Mouse (Mus musculus) 3134 (cell line): ENCODE measurements around the gene Wdr76.
"Not testable (repeated sequence)": the region's sequence is repeated elsewhere in the genome, so short reads cannot be mapped to it uniquely, and the experiment has no call there.

Source experiments
- DNase-seq: peaks from one replicate; pipeline ENCODE4 v3.0.0-alpha.2; 2011; ENCODE audit warnings: low spot score; ENCODE audit not compliant: insufficient read length; ENCODE audit errors: extremely low read depth

Gene Wdr76

DNA sequence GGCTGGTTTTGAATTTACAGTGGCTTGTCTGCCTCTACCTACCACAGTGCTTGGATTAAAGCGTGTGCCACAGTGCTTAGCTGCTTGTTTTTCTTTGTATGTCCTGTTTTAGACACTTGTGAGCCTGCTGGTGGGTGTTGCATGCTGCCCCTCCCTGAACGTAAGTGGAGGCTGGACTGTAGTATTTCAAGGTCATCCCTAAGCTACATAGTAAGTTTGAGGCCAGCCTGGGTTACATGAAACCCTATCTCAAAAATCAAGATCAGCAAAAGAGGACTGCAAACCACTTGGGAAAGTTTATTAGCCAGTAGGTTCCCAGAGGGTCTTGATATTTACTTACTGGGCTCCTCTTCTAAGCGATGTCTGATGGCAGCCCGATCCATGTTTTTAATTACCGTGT, 11.6 kb downstream of the Wdr76 start:
- no peak for DNase-seq

DNA sequence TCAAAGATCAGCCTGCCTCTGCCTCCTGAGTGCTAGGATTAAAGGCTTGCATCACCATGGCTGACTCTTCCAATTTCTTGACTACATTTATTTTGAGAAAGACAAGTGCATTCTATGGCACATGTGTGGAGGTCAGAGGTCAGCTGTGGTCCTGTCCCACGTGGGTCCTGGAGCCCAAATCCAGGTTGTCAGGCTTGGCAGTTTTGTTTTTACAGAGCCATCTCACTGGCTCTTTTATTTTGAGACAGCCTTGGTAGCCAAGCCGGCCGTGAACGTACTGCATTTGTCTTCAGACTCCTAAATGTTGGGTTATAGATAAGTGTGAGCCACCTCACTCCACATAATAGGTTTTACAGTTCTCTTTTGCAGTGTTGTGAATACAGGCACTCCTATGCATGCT, 12.2 kb downstream of the Wdr76 start:
- not testable (repeated sequence) for DNase-seq

DNA sequence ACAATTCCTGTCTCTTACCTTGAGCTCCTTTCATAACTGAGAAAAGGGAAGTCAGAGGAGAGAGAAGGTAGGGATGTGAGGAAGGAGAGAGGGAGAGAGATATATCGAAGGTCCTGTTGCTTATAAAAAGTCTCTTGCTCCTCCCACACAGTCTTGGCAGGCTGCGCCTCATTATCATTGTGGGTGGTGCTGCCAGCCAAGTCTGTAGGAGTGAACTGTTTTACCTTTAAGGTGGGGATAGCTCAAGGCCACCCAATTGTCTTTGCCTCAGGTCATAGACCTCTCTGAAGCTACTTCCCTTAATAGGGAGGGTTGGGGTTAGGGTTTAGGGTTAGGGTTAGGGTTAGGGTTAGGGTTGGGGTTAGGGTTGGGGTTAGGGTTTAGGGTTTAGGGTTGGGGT, 15.5 kb downstream of the Wdr76 start:
- no peak for DNase-seq

DNA sequence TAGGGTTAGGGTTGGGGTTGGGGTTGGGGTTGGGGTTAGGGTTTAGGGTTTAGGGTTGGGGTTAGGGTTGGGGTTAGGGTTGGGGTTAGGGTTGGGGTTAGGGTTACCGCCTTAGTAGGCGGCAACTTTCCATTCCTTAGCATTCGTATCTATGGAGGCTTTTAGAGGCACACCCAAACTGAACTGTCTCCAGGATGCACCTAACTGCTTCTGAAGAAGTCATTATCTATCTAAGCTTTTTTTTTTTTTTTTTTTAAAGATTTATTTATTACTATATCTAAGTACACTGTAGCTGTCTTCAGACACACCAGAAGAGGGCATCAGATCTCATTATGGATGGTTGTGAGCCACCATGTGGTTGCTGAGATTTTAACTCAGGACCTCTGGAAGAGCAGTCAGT, 16.3 kb downstream of the Wdr76 start:
- DNase-seq, result not testable (repeated sequence)

DNA sequence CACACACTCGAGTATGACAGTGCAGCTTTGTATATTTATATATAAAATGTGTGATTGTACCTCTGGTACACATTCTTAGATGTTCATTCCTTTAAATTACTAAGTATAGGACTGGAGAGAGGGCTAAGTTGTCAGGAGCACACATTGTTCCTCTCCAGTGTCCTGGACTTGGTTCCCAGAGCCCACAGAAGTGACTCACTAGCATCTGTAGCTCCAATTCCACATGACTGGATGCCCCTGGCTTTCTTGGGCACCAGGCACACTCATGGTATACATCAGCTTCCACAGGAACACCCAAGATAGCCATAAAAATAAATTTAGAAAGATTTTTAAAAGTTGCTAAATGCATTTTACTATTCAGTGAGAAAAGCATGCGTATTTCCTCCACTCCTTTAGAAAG, 18.5 kb downstream of the Wdr76 start:
- DNase-seq, result no peak

DNA sequence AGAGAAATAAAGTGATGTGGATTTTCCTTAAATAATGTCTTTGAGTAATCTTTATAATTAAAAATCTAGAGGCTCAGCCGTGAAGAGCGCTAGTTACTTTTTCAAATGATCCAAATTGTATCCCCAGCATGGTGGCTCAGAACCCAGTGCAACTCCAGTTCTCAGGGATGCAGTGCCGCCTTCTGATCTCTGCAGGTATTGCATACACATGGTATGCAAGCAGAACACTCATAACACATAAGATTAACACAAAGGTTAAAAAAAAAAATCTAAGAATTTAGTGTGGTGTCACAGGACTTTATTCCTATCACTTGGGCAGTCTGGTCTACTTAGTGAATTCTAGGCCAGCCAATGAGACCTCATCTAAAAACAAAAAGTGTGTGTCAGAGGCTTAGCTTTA, 38.3 kb downstream of the Wdr76 start:
- no peak for DNase-seq

DNA sequence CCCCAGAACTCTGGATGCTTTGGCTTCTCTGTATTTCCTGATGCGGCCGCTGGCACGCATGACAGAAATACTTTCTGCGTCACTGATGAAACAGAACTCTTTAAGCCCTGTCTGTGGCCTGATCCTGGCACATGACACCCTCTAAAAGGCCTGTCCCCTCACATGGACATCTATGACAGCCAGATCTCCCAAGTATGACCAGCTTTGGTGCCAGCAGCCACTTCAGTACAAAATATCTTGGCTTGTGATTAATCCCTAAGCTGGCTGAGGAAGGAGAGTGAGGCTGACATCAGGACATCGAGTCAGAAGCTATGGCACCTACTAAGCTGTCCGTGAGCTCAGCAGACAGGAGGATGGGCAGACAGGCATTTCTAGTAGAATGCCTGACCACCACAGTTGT, 43.1 kb downstream of the Wdr76 start:
- DNase-seq, result no peak

DNA sequence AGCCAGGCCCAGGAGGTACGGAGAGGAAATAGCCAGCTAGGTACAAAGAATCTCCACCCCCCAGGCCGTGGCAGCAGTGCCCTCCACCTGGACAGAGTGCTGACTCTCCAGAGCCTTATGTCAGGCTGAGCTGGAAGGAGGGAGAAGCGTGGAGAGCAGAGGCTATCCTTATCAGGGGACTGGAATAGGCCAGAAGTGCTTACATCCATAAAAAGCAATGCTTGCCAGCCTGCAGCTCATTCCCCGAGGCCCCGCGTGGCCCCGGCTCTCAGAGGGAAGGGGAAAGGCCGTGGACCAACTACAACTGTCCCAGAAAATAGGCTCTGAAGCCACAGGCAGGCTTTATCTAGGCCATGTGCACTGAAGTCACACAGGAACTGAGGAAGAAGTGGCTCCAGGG, 44.7 kb downstream of the Wdr76 start:
- DNase-seq, result no peak

DNA sequence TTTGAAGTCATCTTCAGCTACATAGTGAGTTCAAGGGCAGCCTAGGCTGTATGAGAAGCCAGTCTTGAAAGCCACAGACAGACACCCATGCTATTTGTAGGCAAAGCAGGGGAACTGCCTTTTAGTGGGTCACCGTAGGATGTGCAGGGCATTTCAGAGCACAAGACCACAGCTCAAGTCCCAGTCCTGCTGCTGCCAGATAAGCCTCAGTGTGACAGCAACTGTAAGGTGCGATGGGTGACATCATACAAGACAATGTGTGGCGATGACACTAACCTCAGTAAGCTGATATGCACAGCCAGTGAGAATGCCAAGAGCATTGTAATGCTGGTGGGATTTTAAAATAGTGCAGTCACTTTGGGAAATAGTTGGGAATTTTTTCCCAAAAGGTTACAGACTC, 56.6 kb downstream of the Wdr76 start:
- DNase-seq, result no peak

DNA sequence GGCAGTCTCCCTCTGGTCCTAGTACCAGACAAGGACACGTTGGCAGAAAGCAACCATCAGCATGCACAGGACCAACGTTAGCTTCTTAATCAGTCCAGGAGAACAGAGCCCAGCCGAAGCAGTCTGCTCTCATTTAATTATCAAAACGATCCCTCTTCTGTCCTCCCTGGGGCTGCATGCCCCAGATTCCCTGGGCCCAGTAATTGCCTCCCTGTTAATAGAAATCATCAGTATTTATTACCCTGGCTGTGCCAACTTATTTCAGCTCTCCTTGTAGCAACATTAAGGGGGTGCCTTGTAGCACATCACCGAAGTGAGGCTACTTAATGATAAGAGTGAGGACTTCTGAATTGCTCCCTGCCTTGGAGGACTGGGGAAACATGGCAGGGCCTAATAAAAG, 59.4 kb downstream of the Wdr76 start:
- DNase-seq, result no peak

DNA sequence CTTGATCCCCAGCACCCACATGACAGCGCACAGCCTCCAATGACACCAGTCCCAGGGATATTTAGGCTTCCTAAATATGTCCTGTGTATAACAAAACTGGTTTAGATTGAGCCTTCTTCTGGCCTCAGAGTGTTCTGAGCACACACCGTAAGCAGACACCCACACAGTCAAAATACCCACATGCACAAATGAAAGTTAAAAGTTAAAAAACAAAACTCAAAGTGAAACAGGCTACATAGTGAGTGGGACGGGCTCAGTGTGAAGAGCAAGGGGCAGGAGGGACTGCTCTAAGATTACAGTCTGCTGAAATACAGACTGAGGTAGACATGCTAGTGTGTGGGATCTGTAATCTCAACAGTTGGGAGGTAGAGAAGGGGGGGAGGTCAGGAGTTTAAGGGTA, 63.5 kb downstream of the Wdr76 start:
- DNase-seq, result no peak

DNA sequence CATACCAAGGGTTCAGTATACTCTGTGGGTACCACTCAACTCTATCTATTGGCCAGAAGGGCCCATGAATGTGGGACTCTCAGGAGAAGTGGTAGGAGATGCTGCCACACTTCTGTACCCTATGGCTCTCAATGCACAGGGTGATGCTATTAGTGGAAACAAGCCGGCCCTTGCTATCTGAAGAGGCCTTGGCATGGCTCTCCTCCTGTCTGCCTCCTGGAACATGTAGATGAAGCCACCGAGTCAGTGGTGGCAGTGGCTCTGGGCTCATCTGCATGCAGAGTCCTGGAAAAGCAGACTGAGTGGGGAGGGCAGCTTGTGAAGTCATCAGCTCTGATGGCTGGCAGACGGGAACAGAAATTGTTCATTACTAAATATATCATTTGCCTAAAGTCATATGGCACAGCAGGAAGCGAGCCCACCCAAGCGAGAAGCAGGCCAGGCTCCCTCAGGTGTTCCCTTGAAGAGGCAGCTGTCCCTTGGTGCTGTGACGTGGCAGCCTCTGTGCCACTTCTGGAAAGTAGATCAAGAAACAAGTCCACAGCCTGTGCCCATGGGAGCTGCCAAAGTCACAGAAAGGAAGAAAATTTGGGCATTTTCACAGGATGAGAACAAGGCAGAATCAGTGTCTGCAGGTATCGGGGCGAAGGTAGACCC, 64.6 kb downstream of the Wdr76 start:
- no peak for DNase-seq

DNA sequence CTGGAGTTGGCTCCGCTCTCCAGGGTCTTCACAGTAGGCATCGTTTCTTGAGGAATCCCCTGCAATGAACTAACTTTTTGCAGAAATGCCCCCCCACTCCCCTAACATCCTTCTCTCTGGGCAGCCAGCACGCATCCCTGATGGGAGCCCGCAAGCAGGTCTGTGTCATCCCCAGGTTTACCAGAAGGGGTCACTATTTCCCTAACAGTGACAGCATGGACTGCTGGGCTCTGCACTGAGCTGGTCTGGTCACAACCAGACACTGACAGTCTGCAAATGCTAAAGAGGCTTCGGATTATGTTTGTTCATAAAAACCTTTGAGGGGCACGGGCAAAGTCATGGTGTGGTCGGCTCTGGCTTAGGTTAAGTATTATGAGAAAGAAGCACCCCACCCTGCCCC, 65.3 kb downstream of the Wdr76 start:
- DNase-seq, result peak; percentile 31

DNA sequence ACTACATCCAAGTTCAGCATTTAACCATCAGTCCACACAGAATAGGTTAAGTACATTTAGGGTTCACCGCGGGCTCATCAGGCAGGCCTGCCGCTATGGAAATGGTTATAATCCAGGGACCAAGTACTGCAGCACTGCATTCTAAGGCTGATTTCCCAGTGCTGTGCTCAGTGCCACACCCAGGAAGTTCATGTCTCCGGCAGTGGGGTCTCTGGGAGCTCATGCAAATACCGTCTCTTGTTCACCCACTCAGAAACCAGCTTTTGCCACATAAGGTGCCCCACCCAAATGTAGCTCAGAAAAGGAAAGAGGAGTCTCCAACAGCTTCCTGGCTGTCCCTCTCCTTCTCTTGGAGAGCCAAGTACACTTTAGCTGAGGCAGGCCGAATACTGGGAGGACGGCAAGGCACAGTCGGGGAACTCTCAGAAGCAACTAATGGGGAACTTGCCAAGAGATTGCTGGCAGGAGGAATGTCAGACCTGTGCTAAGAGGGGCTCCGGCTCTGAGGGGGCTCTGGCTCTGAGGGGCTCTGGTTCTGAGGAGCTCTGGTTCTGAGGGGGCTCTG, 67.6 kb downstream of the Wdr76 start:
- DNase-seq, result no peak

DNA sequence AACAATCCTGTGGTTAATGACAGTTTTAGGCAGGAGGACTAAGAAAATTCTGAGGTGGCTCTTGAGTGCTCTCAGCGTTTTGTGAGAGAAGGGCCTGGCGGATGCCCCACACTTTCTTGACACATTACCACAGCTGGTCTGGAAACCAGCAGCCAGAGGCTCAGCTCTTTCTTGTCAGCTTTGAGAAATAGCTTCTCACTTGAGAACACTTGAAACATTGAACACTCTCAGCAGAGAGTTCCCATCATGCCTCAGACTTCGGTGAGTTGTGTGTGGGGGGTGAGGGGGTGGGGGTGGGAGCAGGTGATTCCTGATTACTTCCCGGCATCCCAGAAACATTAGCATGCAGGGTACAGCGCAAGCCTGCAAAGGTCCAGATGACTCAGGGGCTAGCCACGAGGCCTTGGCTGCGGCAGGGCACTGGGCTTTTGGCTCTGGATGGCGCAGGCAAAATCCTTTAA, 69.2 kb downstream of the Wdr76 start:
- DNase-seq, result peak; percentile 52

DNA sequence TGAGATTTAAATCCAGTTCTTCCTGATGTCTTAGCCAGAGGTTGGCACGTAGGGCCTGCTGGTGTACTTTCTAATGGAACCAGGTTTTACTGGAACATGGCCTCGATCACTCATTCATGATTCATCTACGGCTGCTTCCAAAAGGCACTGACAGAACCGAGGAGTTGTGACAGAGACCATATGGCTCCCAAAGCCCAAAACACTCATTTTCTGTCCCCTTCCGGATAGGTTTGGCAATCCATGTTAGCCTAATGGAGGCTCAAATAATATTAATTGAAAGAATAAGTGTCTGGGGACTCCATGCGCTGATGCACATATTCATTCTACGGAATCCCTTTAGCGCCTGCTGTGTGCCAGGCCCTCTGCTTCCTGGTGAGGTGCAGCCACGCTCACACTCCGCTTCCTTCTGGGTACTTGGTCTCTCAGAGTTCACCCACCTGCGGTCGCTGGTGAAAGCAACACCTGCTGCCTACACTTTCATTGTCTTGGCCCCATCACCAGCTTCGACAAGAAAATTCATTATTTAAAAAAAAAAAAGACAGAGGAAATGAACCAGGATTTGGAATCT, 76.4 kb downstream of the Wdr76 start:
- no peak for DNase-seq

DNA sequence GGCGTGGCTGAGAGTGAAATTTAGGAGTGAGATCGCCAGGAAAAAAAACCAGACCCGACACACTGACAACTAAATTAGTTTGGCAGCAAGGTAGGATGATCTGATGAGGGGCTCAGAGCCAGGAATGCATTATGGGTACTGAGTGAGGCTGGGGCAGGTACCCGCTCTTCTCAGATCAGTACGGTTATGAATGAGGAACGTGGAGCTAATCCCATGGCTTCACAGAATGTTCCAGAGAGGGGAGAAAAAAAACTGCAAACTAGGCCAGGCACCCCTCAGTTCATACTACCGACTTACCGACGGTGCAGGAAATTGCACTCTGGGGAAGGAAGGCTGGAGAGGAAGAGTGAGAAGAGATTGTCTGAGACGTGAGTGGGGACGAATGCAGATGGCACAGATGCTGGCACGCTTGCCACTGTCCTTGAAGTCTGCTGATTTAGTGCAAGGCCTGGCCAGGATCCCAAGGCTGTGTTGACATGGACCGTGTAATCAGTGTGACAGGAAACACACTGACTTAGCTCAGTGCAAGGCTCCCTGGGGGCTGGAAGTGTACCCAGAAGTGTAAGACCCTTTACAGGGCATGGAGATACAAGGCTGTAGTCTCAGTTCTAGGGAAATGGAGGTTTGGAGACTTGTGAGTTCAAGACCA, 77.1 kb downstream of the Wdr76 start:
- DNase-seq, result no peak

DNA sequence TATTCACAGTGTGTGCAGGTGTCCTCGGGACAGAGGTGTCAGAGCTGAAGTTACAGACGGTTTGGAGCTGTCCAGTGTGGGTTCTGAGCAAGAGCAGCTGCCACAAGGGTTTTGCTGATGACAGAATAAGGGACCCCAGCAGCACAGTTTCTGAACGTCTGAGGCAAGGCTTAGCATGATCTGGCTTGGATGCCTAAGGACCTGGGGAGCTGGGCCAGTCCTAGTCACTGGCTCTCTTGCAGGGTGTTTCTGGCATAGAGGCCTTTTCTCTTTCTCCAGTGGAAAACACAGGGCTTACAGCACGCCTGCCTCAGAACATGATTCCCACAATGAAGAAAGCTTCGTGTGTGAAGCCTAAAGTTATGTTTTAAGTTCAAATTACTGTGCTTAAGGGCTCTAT, 78.2 kb downstream of the Wdr76 start:
- DNase-seq, result no peak

DNA sequence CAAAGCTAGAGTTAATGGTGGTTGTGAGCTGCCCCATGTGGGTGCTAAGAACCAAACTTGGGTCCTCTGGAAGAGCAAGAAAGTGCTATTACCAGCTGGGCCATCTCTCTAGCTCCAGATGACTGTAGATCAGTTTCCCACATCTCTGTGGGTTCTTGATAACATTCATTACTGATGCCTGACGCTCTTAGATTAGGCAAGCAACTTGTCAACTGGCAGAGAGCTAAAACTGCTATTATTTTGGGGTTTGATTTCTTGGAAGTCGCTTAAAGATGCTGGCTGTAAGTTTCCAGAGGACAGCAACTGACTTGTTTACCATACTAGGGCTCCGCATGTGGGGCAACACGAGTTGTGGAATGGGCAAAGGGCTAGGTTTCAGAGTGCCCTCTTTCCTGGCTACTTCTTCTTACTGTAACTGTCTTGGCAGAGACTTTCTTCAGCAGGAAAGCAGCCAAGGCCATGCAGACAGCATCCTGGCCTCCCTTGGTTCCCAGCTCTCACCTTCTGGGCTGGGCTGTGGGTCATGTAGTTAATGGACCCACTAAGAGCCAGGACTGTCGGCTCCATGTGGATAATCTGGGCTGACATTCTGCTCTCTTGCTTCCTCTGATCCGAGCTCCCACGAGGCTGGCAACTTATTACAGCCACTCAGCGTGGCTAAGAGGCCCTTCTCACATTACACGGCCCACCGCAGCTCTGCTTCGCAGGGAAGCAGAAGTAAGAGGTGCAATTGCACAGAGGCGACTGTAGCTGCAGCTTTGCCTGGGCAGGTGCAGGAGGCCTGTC, 81.2 kb downstream of the Wdr76 start:
- DNase-seq, result no peak

DNA sequence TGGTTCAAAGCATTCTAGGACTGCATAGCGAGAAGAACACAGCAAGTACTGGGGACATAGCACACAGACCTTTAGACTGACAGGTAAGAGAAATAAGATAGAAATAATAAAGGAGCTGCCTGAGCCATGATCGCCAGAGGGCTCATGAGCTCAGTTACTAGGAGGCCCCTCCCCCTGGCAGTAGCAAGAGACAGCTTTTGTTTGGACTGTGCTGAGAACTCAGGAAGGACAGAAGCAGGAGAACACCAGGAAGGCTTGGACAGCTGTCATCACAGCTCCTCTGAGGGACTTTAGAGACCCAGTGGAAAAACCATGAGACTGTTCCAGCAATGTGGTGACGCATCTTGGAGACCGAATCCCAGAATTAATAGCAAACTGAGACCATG, 81.8 kb downstream of the Wdr76 start:
- DNase-seq, result no peak

DNA sequence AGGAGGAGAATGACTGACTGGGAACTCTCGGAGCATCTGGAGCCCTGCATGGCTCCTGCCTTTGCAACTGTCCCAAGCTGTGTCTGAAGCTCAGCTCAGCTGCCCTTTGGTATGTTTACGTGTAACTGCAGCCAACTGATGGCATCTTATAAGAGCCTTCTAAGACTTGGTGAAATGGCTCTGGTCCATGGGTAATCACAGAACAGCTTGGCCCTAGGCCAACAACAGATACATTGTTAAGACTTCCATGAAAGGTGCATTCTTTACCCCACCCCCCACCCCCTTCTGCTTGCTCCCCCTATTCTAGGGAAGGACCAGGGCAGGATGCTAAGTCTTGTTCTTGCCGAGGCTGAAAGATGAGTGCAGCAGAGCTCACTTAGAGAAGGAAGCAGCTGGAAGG, 87.6 kb downstream of the Wdr76 start:
- DNase-seq, result no peak
